14 mouse cellular contexts compared by ENCODE assay signal in the genomic region with DNA sequence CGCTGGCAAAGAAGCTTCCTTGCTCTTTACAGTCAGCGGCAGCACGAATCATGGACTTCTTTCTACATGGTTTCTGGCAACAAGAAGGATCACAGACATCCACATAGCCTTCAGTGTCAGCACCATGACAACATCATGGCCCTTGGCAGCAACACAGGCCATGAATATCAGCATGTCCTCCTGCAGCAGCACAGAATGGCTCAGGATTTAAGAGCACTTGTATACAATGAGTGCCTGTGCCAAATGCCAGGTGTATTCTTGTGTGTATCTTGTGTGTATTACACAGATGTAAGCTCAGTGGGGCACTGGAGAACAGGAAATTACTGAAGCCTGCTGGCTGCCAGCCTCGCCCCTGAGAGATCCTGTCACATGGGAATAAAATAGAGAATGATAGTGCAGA. TPM values are rescaled to one million over a fixed set of nuclear protein-coding genes. Genes with fewer than 3 reads are reported as not detected.
DNase-seq lines count a peak whose midpoint lies in the region; ATAC-seq lines count a peak whose summit lies in the region.
"Had no signal": no experiment of that assay in that cellular context is flagged by ENCODE, and none has a peak within 500 bp of the region (broad histone marks: within the 10 kb centered on the region; RNA-seq: fewer than 3 reads in every experiment).

No protein-coding gene starts in this region.

- no peak for ATAC-seq in erythroid progenitor cell, adult 5-6 weeks (replicated peaks; ENCODE audit: low FRiP score, poor library complexity, severe bottlenecking)
- ATAC-seq: intestine, embryonic 16.5 days had no signal

- DNase-seq in cerebellum, postnatal 10 days, result peak; percentile 46 to 56
- DNase-seq in cerebellum, adult 11 months, result no peak
- peak; percentile 42 for DNase-seq in left cerebral cortex, postnatal 4 days
- DNase-seq in left cerebral cortex, adult 11 months (ENCODE audit: low spot score), result no peak
- DNase-seq in naive thymus-derived CD4-positive, alpha-beta T cell, adult 2 months (ENCODE audit: low read depth), result peak; percentile 45
- DNase-seq in thymus, postnatal 10 days (ENCODE audit: low spot score in 2 of 2), result peak; percentile 12 to 27
- DNase-seq in spleen, postnatal 4 days (ENCODE audit: low spot score in 2 of 2), result no peak
- DNase-seq: embryo, embryonic 11 days; gastrocnemius, adult 2 months; liver, embryonic 13.5 days; lung, embryonic 14.5 days; retina, postnatal 1 day had no signal

- intact Hi-C loops in left cerebral cortex, postnatal 4 days (cut with DNase I), result no loop called here

RNA-seq across cellular contexts. Expression of a gene that starts 57.5 kb away (rescaled TPM):
- total RNA-seq in left cerebral cortex, postnatal 4 days (2021), result 100 to 1,000 TPM in 1 of 2 experiments, 10 to 100 TPM in 1; 91.8 to 106 TPM
- total RNA-seq in erythroid progenitor cell, adult 5-6 weeks (2015; ENCODE audit: low replicate concordance), result 25.2 TPM in 1 of 2 replicates, not detected in the other
- total RNA-seq in erythroid progenitor cell, adult 5-6 weeks (2017; ENCODE audit: low replicate concordance), result 15.5 TPM in 1 of 2 replicates, not detected in the other

Comparison
In these comparisons a context has a peak if more than half of its experiments do, and no peak if none do; other contexts are left out.
1. DNase-seq: peak in cerebellum, postnatal 10 days (2 of 2), left cerebral cortex, postnatal 4 days (single experiment), naive thymus-derived CD4-positive, alpha-beta T cell, adult 2 months (single experiment) and thymus, postnatal 10 days (2 of 2); none in cerebellum, adult 11 months (single experiment), left cerebral cortex, adult 11 months (single experiment) and spleen, postnatal 4 days (0 of 2).